Mouse (Mus musculus) forebrain, embryonic 10.5 days (tissue): ENCODE measurements around the gene Nxt2. TPM values are rescaled to one million over a fixed set of nuclear protein-coding genes. Genes with fewer than 3 reads are reported as not detected.

Source experiments
- DNase-seq: peaks from one replicate; pipeline ENCODE4 v3.0.0-alpha.2; 2017; ENCODE audit warnings: low spot score; ENCODE audit errors: extremely low spot score
- H3K27ac ChIP-seq: fragments of 300-500 bp; sonication (generic); 2 replicates; pipeline ENCODE4 v1.5.1; 2016; ENCODE audit warnings: mild to moderate bottlenecking
- H3K27me3 ChIP-seq: fragments of 300-500 bp; sonication (generic); 2 replicates; pipeline ENCODE4 v1.6.1; 2016; ENCODE audit warnings: mild to moderate bottlenecking; ENCODE audit not compliant: poor library complexity, severe bottlenecking
- H3K36me3 ChIP-seq: fragments of 300-500 bp; sonication (generic); replicated peaks from 2 replicates; pipeline ENCODE4 v1.6.1; 2016; ENCODE audit warnings: mild to moderate bottlenecking, moderate library complexity
- H3K4me1 ChIP-seq: fragments of 300-500 bp; sonication (generic); 2 replicates; pipeline ENCODE4 v1.6.1; 2016
- H3K4me3 ChIP-seq: fragments of 300-500 bp; sonication (generic); 2 replicates; pipeline ENCODE4 v1.5.1; 2016; ENCODE audit warnings: mild to moderate bottlenecking, moderate library complexity
- H3K9me3 ChIP-seq: fragments of 300-500 bp; sonication (generic); 2 replicates; pipeline ENCODE4 v1.6.1; 2016; ENCODE audit warnings: mild to moderate bottlenecking, moderate library complexity
- WGBS: fragments of 180-500 bp; shearing (Covaris S2); methylation state at CpG from one replicate; pipeline ENCODE4 v1.1.7; 2016; 5-methylcytosine and 5-hydroxymethylcytosine counted together
- polyA plus RNA-seq: library from polyadenylated mRNA; unstranded; fragments of >200 nt; fragmentation: Nextera tagmentation; extraction: Ambion mirVana; gene quantifications from 2 replicates; pipeline ENCODE4 v1.2.1, GENCODE M21; 2016

Gene Nxt2
- polyA plus RNA-seq, 1 experiment from 2014 or later, result 8.6 TPM

DNA sequence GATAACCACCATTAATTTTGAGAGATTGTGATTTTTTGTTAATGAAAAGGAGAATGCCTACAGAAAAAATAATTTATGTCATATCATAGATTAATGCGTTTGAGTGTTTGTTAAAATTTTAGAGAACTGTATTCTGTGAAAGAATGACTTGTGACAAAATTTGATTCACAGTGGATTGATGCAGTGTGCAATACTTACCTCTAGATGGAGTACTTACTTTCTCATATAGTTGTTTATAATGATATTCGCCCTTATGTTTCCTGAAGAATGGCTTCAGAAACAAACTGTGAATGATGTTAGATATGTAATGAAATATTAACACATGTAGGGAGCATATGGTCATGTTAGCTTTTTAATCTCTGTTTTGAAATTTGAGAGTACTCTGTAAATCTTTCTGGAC, 10.5 kb downstream of the Nxt2 start:
- H3K9me3 ChIP-seq, result no peaks in the 10 kb centered on the region
- H3K27me3 ChIP-seq, result peaks cover 26% of the 10 kb centered on the region
- H3K4me1 ChIP-seq, result no peaks in the 10 kb centered on the region
- no peak for DNase-seq
- no peak overlapping the region for H3K4me3 ChIP-seq
- 63% methylated on average over 2 of the region's 2 CpGs for WGBS
- no peaks in the 10 kb centered on the region for H3K36me3 ChIP-seq
- no peak overlapping the region for H3K27ac ChIP-seq

- H3K27ac ChIP-seq, result no peak overlapping the region
- H3K4me1 ChIP-seq, result no peaks in the 10 kb centered on the region
- H3K4me3 ChIP-seq, result no peak overlapping the region
- no peaks in the 10 kb centered on the region for H3K36me3 ChIP-seq
- H3K9me3 ChIP-seq, result no peaks in the 10 kb centered on the region
- H3K27me3 ChIP-seq, result peaks cover 66% of the 10 kb centered on the region
- DNase-seq, result no peak
- 89% methylated on average over 5 of the region's 5 CpGs for WGBS
Measured at GRCm38 (mm10) chrX:142245682-142246327, 19.2 kb downstream of the Nxt2 start.

DNA sequence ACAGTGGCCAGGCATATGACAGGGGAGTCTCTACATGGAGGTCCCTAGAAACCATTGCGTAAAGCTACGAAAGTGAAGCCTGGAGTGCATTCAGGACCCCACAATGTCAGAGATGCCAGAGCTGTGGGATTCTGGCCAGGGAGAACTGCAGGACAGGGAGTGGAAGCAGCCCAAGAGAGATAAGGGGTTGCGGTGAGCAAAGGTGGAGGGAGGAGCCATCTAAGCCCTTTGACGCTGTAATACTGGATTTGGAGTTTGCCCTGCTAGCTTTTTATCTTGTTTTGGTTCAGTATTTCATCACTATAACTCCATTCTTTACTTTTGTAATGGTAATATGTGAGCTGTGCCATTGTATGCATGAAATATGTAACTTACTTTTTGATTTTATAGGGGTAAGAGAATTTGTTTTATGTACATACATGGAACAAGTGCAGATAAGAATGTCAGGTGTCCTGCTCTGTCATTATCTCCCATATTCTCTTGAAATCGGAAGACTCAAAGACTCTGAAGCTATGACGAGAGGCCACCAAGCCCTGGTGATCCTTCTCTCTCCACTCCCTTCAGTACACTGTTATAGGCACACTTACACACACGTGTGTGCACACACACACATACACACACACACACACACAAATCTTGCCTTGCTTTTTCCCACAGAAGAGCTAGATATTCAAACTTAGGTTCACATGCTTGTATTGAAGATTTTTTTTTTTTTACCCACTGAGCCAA, 23.6 kb downstream of the Nxt2 start:
- 83% methylated on average over 7 of the region's 7 CpGs for WGBS

GRCm38 (mm10) chrX:142276031-142276430, 49.5 kb downstream of the Nxt2 start:
- H3K9me3 ChIP-seq, result no peaks in the 10 kb centered on the region
- H3K27me3 ChIP-seq, result peaks cover 73% of the 10 kb centered on the region
- no peak overlapping the region for H3K4me3 ChIP-seq
- 83% methylated on average over 3 of the region's 3 CpGs for WGBS
- H3K4me1 ChIP-seq, result no peaks in the 10 kb centered on the region
- no peaks in the 10 kb centered on the region for H3K36me3 ChIP-seq
- DNase-seq, result no peak
- no peak overlapping the region for H3K27ac ChIP-seq

More for the DNA sequence above, 23.6 kb downstream of the Nxt2 start:
- H3K9me3 ChIP-seq, result no peaks in the 10 kb centered on the region
- H3K27me3 ChIP-seq, result peaks cover 63% of the 10 kb centered on the region
- H3K27ac ChIP-seq, result no peak overlapping the region
- H3K36me3 ChIP-seq, result no peaks in the 10 kb centered on the region
- DNase-seq, result no peak
- H3K4me3 ChIP-seq, result no peak overlapping the region
- no peaks in the 10 kb centered on the region for H3K4me1 ChIP-seq

DNA sequence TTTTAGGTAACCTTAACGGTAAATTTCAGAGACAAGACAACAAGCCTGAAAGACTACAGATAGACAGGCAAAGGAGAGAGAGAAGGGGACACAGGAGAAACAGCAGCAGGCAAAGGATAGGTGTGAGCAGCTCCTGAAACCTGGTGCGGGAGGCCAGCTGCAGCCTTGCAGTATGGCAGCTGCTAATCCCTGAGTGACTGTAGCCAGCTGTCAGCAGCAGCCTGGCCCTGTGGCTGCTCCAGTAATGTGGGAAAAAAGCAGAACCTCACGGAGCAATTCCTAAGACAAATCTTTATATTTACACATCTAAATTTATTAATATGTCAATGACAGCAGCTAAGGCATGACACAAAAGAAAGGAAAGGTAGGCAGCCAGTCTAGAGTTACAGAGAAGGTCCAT, 50.0 kb downstream of the Nxt2 start:
- no peaks in the 10 kb centered on the region for H3K9me3 ChIP-seq
- no peaks in the 10 kb centered on the region for H3K4me1 ChIP-seq
- peaks cover 73% of the 10 kb centered on the region for H3K27me3 ChIP-seq
- DNase-seq, result no peak
- no peaks in the 10 kb centered on the region for H3K36me3 ChIP-seq
- 73% methylated on average over 3 of the region's 3 CpGs for WGBS
- H3K27ac ChIP-seq, result no peak overlapping the region
- H3K4me3 ChIP-seq, result no peak overlapping the region

- 66% methylated on average over 5 of the region's 5 CpGs for WGBS
- no peaks in the 10 kb centered on the region for H3K9me3 ChIP-seq
- H3K27me3 ChIP-seq, result peaks cover 67% of the 10 kb centered on the region
- H3K27ac ChIP-seq, result no peak overlapping the region
- no peaks in the 10 kb centered on the region for H3K36me3 ChIP-seq
- H3K4me1 ChIP-seq, result no peaks in the 10 kb centered on the region
- no peak for DNase-seq
- H3K4me3 ChIP-seq, result no peak overlapping the region
Measured at GRCm38 (mm10) chrX:142285905-142286304, 59.3 kb downstream of the Nxt2 start.

Other genes starting within 250 kb of the Nxt2 start
- 0.01 TPM in 1 of 2 replicates, not detected in the other for gene Gucy2f, start 29.8 kb upstream of the Nxt2 start, polyA plus RNA-seq
- gene Kcne1l, start 79.5 kb downstream of the Nxt2 start, polyA plus RNA-seq, result 10.0 and 10.3 TPM in 2 replicates
- gene Acsl4, start 163.8 kb downstream of the Nxt2 start, polyA plus RNA-seq, result 20.2 and 20.8 TPM in 2 replicates